Mouse (Mus musculus): ENCODE measurements at regions not wholly inside any gene's neighbourhood (a gene's known extent, or its start where the extent isn't known, plus 50 kb on each side); places are given as distances from the start of the nearest gene placed in this dataset.

DNA sequence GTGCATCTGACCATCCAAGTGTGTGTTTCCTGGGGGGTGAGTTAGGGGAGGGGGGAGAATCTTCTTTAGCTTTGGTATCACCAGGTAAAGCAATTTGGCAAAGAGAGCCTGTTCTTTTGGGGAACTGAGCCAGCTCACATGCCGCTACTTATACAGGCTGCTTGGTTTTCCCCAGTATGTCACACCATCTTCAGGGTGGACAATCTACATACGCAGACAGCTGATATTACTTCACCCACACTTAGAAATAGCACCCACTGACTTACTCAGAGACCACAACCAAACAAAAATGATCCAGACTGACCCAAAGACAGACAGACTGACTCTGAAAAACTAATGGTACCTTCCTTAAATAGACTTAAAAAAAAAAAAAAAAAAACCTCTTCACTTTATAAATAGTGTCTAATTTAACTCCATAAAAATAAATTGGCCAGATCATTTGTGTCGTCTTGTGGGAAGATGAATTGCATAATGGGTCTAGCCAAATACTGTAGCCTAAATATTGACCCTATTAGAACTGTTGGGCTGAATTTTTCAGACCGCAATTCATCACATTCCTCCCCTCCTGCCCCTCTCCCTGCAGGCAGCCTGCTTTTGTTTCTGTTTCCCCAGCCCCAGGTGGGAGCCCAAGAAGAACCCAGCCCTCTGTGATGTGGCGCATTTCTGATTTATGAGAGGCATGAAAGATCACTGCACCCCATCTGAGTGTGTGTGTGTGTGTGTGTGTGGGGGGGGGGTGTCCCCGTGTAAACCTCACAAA is 79.0 kb downstream of the Gm10260 start:
- Histone ChIP-seq H3K4me3 (ENCODE audit: low read length) (no peak overlapping the region), H3K36me3 (ENCODE audit: control insufficient read depth, insufficient read depth, low read length) (no peaks in the 10 kb centered on the region), H3K9me3 (ENCODE audit: control insufficient read depth, low read length) (no peaks in the 10 kb centered on the region), H3K9ac (ENCODE audit: low read length) (0 out of 2 replicates have a peak overlapping the region, but pooled peaks have one; percentile 1), H3K27ac (ENCODE audit: low read length) (no peak overlapping the region), H3K27me3 (ENCODE audit: control insufficient read depth, insufficient read depth, low read depth, low read length) (no peaks in the 10 kb centered on the region), H3K4me1 (replicated peaks; ENCODE audit: control insufficient read depth, insufficient read depth, low read length) (peaks cover 9% of the 10 kb centered on the region; the same call in 1 of the 2 replicates), H3K4me2 (ENCODE audit: low read depth, low read length) (no peak overlapping the region)
- ATAC-seq (ENCODE audit: low read depth): peak; percentile 47
- WGBS: 35% methylated on average over 6 of the region's 6 CpGs

DNA sequence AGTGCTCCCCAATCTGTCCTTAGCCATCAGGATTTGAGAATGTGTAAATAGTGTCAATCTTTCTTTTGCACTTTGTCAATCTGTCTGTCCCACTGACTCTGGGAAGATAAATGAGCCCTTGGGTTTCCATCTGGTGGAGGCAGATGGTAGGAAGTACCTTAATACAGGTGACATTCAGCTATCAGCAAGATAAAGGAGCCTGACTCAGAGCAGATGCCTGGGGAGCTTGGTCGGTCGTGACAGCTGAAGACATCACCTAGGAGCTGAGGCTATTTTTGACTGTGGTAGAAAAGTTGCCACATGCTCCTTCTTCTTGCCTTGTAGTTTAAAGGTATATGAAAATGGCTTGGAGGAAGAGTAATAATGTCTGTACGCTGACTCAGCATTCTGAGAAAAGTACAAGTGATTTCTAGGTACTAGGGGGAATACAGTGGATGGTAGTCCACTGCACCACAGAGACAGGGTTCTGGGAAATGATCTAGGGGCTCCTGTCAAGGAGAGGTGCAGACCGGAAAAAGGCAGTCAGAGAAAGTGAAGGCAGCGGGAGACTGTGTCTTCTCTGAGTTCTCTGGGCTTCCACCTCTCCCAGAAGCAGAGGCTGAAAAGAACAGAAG is 80.0 kb downstream of the Gm10260 start:
- H3K4me3 ChIP-seq (ENCODE audit: low read length): no peak overlapping the region
- H3K4me1 ChIP-seq (replicated peaks; ENCODE audit: control insufficient read depth, insufficient read depth, low read length): peaks cover 12% of the 10 kb centered on the region; the same call in 1 of the 2 replicates
- no peaks in the 10 kb centered on the region for H3K9me3 ChIP-seq (ENCODE audit: control insufficient read depth, low read length)
- ATAC-seq (ENCODE audit: low read depth): no peak
- no peak overlapping the region for H3K4me2 ChIP-seq (ENCODE audit: low read depth, low read length)
- H3K9ac ChIP-seq (ENCODE audit: low read length): no peak overlapping the region
- no peak overlapping the region for H3K27ac ChIP-seq (ENCODE audit: low read length)
- 71% methylated on average over 5 of the region's 5 CpGs for WGBS
- no peaks in the 10 kb centered on the region for H3K27me3 ChIP-seq (ENCODE audit: control insufficient read depth, insufficient read depth, low read depth, low read length)
- no peaks in the 10 kb centered on the region for H3K36me3 ChIP-seq (ENCODE audit: control insufficient read depth, insufficient read depth, low read length)

DNA sequence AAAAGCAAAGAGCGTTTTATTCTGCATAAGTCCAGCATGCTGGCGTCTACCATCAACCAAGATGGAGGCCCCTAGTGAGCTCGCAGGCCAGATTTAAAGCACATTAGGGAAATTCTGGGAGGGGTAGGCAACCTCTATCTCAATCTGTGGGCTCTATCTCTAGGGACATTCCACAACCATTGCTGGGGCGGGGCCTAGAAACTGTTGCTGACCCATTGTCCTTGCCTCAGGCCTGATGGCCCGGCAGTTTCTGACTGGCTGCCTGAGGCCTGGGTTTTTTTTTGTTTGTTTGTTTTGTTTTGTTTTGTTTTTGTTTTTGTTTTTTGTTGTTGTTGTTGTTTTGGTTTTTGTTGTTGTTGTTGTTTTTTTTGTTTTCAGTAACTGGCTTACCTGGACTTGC is 81.4 kb downstream of the Gm10260 start:
- ATAC-seq (ENCODE audit: low read depth): no peak
- Histone ChIP-seq H3K27me3 (ENCODE audit: control insufficient read depth, insufficient read depth, low read depth, low read length) (no peaks in the 10 kb centered on the region), H3K27ac (ENCODE audit: low read length) (no peak overlapping the region), H3K4me2 (ENCODE audit: low read depth, low read length) (no peak overlapping the region), H3K9ac (ENCODE audit: low read length) (no peak overlapping the region), H3K9me3 (ENCODE audit: control insufficient read depth, low read length) (no peaks in the 10 kb centered on the region), H3K4me3 (ENCODE audit: low read length) (no peak overlapping the region), H3K4me1 (replicated peaks; ENCODE audit: control insufficient read depth, insufficient read depth, low read length) (peaks cover 12% of the 10 kb centered on the region; the same call in 1 of the 2 replicates), H3K36me3 (ENCODE audit: control insufficient read depth, insufficient read depth, low read length) (no peaks in the 10 kb centered on the region)
- 91% methylated on average over 5 of the region's 5 CpGs for WGBS

DNA sequence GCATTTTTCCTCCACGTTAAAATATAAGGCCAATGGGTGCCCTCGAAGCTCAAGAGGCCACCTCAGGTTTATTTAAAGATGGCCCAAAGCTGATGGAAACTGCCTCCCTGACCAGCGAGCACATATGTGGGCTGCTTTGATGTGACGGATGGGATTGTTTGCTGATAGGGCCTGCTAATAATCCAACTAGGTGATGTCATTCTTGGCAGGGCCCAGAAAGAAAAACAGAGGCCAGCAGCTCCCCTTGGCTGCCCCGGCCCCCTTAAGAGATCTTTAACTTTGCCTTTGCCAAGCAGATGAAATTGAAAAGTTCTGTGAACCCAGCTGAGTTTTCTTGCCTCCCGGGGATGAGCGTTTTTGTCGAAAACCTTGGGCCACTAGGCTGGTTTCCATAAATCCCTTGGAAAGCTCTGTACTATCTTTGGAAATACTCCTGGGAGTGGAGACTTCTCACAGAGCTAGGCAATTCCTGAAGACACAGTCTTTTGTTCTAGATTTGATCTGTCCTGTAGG is 83.8 kb downstream of the Gm10260 start:
- H3K9me3 ChIP-seq (ENCODE audit: control insufficient read depth, low read length): no peaks in the 10 kb centered on the region
- no peak for ATAC-seq (ENCODE audit: low read depth)
- no peak overlapping the region for H3K4me2 ChIP-seq (ENCODE audit: low read depth, low read length)
- no peak overlapping the region for H3K4me3 ChIP-seq (ENCODE audit: low read length)
- H3K9ac ChIP-seq (ENCODE audit: low read length): no peak overlapping the region
- H3K36me3 ChIP-seq (ENCODE audit: control insufficient read depth, insufficient read depth, low read length): no peaks in the 10 kb centered on the region
- peaks cover 8% of the 10 kb centered on the region; the same call in 1 of the 2 replicates for H3K4me1 ChIP-seq (replicated peaks; ENCODE audit: control insufficient read depth, insufficient read depth, low read length)
- H3K27ac ChIP-seq (ENCODE audit: low read length): no peak overlapping the region
- WGBS: 24% methylated on average over 8 of the region's 8 CpGs
- no peaks in the 10 kb centered on the region for H3K27me3 ChIP-seq (ENCODE audit: control insufficient read depth, insufficient read depth, low read depth, low read length)

DNA sequence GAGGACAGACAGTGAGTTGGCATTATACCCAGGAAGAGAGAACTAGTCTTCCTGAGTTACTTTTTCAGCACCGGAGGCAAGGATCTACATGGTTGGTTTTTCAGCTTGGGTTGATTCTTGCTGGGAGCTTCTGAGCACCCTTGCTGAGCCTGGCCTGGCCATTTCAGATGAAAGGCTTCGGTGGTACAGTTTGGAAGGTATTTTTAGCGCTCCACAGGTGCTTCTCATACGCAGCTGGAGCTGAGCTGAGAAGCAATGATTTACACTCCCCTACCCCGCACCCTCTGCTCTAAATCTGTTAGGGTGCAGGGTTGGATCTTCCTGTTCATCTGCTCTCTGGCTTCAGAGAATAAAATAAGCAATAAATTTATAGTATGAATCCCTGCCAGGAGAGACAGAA is 87.3 kb downstream of the Gm10260 start:
- Histone ChIP-seq H3K9me3 (ENCODE audit: control insufficient read depth, low read length) (no peaks in the 10 kb centered on the region), H3K27ac (ENCODE audit: low read length) (no peak overlapping the region), H3K4me2 (ENCODE audit: low read depth, low read length) (no peak overlapping the region), H3K27me3 (ENCODE audit: control insufficient read depth, insufficient read depth, low read depth, low read length) (no peaks in the 10 kb centered on the region), H3K36me3 (ENCODE audit: control insufficient read depth, insufficient read depth, low read length) (no peaks in the 10 kb centered on the region), H3K9ac (ENCODE audit: low read length) (no peak overlapping the region), H3K4me3 (ENCODE audit: low read length) (no peak overlapping the region), H3K4me1 (replicated peaks; ENCODE audit: control insufficient read depth, insufficient read depth, low read length) (peaks cover 11% of the 10 kb centered on the region)
- ATAC-seq (ENCODE audit: low read depth): no peak
- WGBS: 77% methylated on average over 5 of the region's 5 CpGs

GRCm38 (mm10) chr13:97672038-97672675 is 88.3 kb downstream of the Gm10260 start:
- Histone ChIP-seq H3K9me3 (ENCODE audit: control insufficient read depth, low read length) (no peaks in the 10 kb centered on the region), H3K4me2 (ENCODE audit: low read depth, low read length) (no peak overlapping the region), H3K9ac (ENCODE audit: low read length) (no peak overlapping the region), H3K27ac (ENCODE audit: low read length) (no peak overlapping the region), H3K27me3 (ENCODE audit: control insufficient read depth, insufficient read depth, low read depth, low read length) (no peaks in the 10 kb centered on the region), H3K4me3 (ENCODE audit: low read length) (no peak overlapping the region), H3K4me1 (replicated peaks; ENCODE audit: control insufficient read depth, insufficient read depth, low read length) (peaks cover 11% of the 10 kb centered on the region), H3K36me3 (ENCODE audit: control insufficient read depth, insufficient read depth, low read length) (no peaks in the 10 kb centered on the region)
- ATAC-seq (ENCODE audit: low read depth): no peak
- 46% methylated on average over 7 of the region's 7 CpGs for WGBS

DNA sequence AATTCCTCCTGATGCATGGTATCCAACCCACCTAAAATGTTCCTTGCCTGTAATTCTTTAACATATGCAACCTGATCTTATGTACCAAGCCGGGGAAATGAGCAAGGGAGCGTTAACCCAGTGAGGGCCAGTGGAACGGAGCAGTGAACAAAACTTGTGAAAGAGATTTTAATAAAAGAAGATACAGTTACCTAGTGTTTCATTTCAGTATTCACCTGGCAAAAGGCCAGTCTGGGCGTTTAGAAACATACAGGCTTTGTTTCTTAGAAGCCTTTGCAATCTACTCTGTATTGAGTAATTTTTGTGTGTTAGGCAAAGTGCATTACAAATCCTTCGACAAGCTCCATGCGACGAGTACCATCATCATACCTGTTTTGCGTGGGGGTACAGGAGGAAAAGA is 91.1 kb downstream of the Gm10260 start:
- ATAC-seq (ENCODE audit: low read depth): 0 out of 2 replicates have a peak, but pooled peaks have one; percentile 4
- peaks cover 3% of the 10 kb centered on the region for H3K4me1 ChIP-seq (replicated peaks; ENCODE audit: control insufficient read depth, insufficient read depth, low read length)
- no peak overlapping the region for H3K4me2 ChIP-seq (ENCODE audit: low read depth, low read length)
- no peaks in the 10 kb centered on the region for H3K9me3 ChIP-seq (ENCODE audit: control insufficient read depth, low read length)
- H3K9ac ChIP-seq (ENCODE audit: low read length): no peak overlapping the region
- no peaks in the 10 kb centered on the region for H3K36me3 ChIP-seq (ENCODE audit: control insufficient read depth, insufficient read depth, low read length)
- H3K27me3 ChIP-seq (ENCODE audit: control insufficient read depth, insufficient read depth, low read depth, low read length): no peaks in the 10 kb centered on the region
- H3K27ac ChIP-seq (ENCODE audit: low read length): no peak overlapping the region
- 58% methylated on average over 8 of the region's 8 CpGs for WGBS
- no peak overlapping the region for H3K4me3 ChIP-seq (ENCODE audit: low read length)

DNA sequence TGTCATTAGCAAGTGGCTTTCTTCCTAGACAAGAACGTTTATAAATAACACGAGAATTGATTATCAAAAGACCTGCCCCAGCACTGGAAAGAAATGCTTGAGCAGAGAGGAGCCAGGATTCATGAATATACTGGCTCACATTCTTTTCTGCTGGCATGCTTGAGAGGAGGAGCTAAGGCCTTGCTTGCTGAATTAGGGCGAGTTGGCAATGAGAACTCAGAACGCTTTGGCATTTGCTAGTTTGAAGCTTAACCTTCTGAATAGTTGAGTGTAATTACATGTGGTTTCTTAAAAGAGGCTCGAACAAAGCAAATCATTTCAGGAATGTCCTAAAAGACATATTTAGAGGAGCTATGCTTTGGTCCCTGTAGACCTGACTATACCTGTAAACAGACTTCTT is 91.5 kb downstream of the Gm10260 start:
- no peak overlapping the region for H3K27ac ChIP-seq (ENCODE audit: low read length)
- peak; percentile 23; the same call in 1 of the 2 replicates for ATAC-seq (ENCODE audit: low read depth)

GRCm38 (mm10) chr13:97667313-97667712 is 93.1 kb downstream of the Gm10260 start:
- 75% methylated on average over 7 of the region's 7 CpGs for WGBS
- H3K27ac ChIP-seq (ENCODE audit: low read length): no peak overlapping the region
- H3K4me1 ChIP-seq (replicated peaks; ENCODE audit: control insufficient read depth, insufficient read depth, low read length): peaks cover 7% of the 10 kb centered on the region
- H3K4me3 ChIP-seq (ENCODE audit: low read length): no peak overlapping the region
- no peak for ATAC-seq (ENCODE audit: low read depth)
- H3K27me3 ChIP-seq (ENCODE audit: control insufficient read depth, insufficient read depth, low read depth, low read length): no peaks in the 10 kb centered on the region
- H3K4me2 ChIP-seq (ENCODE audit: low read depth, low read length): no peak overlapping the region
- no peaks in the 10 kb centered on the region for H3K36me3 ChIP-seq (ENCODE audit: control insufficient read depth, insufficient read depth, low read length)
- H3K9me3 ChIP-seq (ENCODE audit: control insufficient read depth, low read length): no peaks in the 10 kb centered on the region
- H3K9ac ChIP-seq (ENCODE audit: low read length): no peak overlapping the region

More for the DNA sequence above, 91.5 kb downstream of the Gm10260 start:
- Histone ChIP-seq H3K9ac (ENCODE audit: low read length) (no peak overlapping the region), H3K27me3 (ENCODE audit: control insufficient read depth, insufficient read depth, low read depth, low read length) (no peaks in the 10 kb centered on the region), H3K4me3 (ENCODE audit: low read length) (no peak overlapping the region), H3K4me1 (replicated peaks; ENCODE audit: control insufficient read depth, insufficient read depth, low read length) (peaks cover 3% of the 10 kb centered on the region), H3K36me3 (ENCODE audit: control insufficient read depth, insufficient read depth, low read length) (no peaks in the 10 kb centered on the region), H3K9me3 (ENCODE audit: control insufficient read depth, low read length) (no peaks in the 10 kb centered on the region), H3K4me2 (ENCODE audit: low read depth, low read length) (no peak overlapping the region)
- 20% methylated on average over 5 of the region's 5 CpGs for WGBS
